Mouse (Mus musculus): ENCODE results near the gene Pcid2.
"Not testable (repeated sequence)": the region's sequence is repeated elsewhere in the genome, so short reads cannot be mapped to it uniquely, and the experiment has no call there.

Gene Pcid2

GRCm38 (mm10) chr8:13077542-13077941 is 27.7 kb downstream of the Pcid2 start:
- DNase-seq (ENCODE audit: low spot score): no peak

GRCm38 (mm10) chr8:13075579-13075978 is 29.7 kb downstream of the Pcid2 start:
- not testable (repeated sequence) for DNase-seq (ENCODE audit: low spot score)

DNA sequence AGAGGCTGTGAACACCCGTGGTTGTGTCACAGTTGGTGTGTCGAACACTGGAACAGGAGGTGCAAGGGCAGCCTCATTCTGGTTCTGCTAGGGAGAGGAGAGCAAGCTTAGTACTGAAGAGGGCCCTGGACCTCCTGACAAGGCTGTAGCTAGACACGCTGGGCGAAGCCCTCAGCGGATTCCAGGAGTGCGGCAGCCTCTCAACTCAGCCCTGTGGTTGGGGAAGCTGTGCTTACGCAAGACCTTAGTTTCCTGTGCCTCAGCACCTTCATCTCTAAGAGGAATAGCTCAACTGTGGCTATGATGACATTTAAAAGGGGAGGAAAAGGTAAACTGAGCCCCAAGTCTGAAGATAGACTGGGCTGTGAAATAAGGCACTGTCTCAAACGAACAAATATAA is 30.2 kb downstream of the Pcid2 start:
- DNase-seq (ENCODE audit: low spot score): no peak

DNA sequence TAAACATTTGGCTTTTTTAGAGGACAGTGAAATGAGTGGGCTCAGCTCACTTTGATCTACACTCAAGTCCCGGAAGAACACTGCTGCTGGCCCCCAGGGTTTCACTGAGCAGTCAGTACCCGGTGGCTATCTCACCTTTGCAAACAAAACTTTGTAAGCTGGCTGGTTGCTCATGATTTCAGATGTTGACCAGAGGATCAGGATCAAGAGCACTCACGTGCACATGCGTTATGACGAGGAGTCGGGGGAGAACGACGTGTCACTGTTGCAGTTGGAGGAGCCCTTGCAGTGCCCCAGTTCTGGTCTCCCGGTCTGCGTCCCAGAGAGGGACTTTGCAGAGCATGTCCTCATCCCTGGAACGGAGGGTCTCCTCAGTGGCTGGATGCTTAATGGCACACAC is 32.0 kb downstream of the Pcid2 start:
- DNase-seq (ENCODE audit: low spot score): no peak

DNA sequence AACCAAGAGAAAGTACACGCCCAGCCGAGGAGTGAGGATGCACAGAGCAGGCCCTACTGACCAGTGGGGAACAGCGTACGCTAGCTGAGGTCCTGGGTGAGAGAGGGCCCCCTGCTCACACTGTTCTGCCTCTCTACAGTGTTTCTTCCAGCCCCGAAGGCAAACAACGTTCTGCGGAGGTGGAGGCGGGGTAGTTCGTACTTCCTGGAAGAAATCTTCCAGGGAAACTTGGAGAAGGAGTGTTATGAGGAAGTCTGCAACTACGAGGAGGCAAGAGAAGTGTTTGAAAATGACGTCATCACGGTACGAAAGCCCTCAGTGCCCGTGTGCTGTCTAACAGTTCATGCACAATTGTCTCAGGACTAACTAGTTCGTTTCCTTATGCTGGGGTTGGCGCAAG is 42.1 kb downstream of the Pcid2 start:
- no peak for DNase-seq (ENCODE audit: low spot score)

DNA sequence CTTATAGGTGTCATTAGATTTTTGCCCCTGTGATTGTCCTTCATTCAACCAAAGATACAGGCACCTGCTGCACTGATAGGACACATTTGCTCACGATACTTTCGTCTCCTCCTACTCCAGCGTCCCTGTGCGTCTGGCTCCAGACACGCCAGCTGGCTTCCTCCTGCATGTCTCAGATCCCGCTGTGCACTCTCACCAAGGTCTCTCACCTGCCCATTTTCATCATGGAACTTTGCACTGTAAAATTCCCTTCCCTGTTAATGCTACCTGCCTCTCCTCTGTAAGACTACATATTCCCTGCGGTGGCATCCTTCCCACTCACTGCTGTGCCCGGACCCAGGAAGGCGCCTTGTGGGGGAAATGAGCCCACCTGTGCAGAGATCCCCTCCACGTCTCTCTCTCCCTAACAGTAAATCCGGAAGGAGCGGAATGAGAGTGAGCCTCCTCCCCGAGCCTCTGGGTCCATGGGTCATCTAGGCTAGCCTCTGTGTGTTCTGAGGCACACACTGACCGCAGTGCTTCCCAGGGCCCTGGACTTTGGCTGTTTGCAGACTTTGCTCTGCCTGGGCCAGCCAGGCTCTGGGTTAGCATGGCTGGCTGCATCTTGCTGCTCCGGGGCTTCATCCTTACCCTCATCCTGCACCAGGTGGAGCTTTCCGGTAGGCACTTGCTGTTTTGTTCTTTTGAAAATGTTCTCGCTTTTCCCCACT is 44.7 kb downstream of the Pcid2 start, which contains the start of gene Proz:
TSS of gene Proz (plus strand) at position 474 of the 710 bp plus-strand sequence.
- no peak for DNase-seq (ENCODE audit: low spot score)

- DNase-seq (ENCODE audit: low spot score): no peak
These were observed 47.9 kb downstream of the Pcid2 start for GRCm38 (mm10) chr8:13057351-13057750.

GRCm38 (mm10) chr8:13050550-13050949 is 54.7 kb downstream of the Pcid2 start:
- no peak for DNase-seq (ENCODE audit: low spot score)

- DNase-seq (ENCODE audit: low spot score): no peak
These were observed 57.6 kb downstream of the Pcid2 start for GRCm38 (mm10) chr8:13047652-13048051.

DNA sequence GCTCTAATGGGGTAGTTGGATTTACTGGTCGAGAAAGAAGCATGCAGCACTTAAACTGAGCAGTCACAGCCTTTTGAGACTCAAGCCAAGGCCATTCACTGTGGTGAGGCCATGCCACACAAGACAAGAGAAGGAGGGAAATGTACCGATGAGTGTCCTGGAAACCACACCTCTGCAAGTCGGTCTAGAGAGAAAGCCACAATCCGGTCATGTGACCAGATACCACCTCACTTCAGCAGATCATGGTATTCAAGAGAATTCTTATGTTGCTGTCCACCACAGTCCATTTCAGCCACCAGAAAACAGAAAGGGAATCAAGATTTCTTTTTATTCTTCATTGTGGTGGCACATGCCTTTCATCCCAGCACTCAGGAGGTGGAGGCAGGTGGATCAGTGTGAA is 63.8 kb downstream of the Pcid2 start:
- DNase-seq (ENCODE audit: low spot score): no peak

DNA sequence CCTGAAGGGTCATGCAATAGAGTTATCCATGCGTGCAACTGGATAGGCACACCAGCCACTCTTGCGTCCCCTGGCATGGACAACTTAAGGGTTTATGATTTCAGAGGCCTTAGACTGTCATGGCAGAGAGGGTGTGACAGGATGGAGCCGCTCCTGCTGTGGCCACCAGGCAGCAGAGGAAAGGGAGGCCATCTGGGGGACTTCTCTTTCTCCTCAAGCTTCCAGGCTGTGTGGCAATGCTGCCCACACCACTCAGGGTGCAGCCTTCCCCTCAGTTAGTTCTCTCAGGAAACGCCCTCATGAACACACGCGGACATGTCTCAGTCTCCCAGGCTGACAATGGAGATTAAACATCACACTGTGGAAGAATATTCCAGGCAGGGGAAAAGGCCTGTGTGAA is 66.2 kb downstream of the Pcid2 start:
- DNase-seq (ENCODE audit: low spot score): no peak

- no peak for DNase-seq (ENCODE audit: low spot score)
These were observed 67.7 kb downstream of the Pcid2 start for GRCm38 (mm10) chr8:13037569-13037968.

- DNase-seq (ENCODE audit: low spot score): no peak
These were observed 68.2 kb downstream of the Pcid2 start, which contains the start of gene F10 for GRCm38 (mm10) chr8:13037015-13037414. TSS of gene F10 (plus strand) at chr8:13037308.

DNA sequence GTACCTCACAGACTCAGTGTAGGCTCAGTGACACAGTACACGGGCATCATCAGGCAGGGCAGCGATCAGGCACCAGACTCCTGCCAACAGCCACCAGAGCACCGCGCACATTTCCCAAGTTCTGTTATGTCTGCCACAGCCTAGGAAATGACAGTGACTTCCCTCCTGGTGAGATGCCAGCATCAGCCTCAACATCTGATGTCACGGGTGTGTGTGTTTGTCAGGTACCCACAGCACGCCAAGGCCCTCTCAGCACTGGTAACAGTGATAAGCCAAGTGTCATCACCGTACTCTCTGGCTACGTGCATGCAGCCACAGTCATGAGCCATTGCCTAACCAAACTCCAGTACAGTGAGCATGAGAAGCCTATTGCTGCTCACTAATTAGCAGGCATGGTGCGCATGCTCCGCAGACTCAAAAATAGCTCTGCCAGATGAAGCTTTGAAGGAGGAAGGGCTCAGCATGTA is 68.9 kb downstream of the Pcid2 start:
- no peak for DNase-seq (ENCODE audit: low spot score)

GRCm38 (mm10) chr8:13028482-13028881 is 76.8 kb downstream of the Pcid2 start:
- no peak for DNase-seq (ENCODE audit: low spot score)

GRCm38 (mm10) chr8:13027615-13028014 is 77.6 kb downstream of the Pcid2 start:
- no peak for DNase-seq (ENCODE audit: low spot score)

Measured in embryo, embryonic 10 days (tissue).